Mouse (Mus musculus) frontal cortex, adult 2 months (tissue): ENCODE data around the gene Dedd. TPM values are rescaled to one million over a fixed set of nuclear protein-coding genes. Genes with fewer than 3 reads are reported as not detected.

Source experiments
- DNase-seq, 2 experiments: peaks; one replicate each; pipeline ENCODE4 v3.0.0; 2022; ENCODE audit warnings: low spot score in 1 of 2; ENCODE audit errors: extremely low spot score in 1 of 2
- polyA plus RNA-seq: library from polyadenylated mRNA; depleted of rRNA; stranded (reverse); fragments of >200 nt; gene quantifications from 2 replicates; pipeline ENCODE4 v1.2.3, GENCODE M21; 2012

The Dedd gene
- polyA plus RNA-seq, 1 experiment: 58.1 TPM

DNA sequence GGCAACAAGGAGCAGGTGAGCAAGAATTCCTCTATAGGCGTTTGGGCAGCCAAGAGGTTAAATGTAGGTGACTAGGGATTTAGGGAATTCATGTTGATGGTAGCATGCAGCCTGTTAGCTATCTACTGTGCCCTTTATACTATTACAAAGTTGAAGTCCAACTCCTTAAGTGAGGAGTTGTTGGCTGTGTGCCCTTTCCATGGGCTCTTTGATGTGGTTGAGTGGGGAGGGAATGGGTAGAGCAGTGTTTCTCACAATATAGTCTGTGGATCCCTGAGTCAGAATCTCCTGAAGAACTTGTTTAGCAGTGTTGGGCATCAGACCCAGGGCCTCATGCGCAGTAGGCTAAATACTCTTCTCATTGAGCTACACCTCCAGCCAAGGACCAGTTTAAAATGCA is 27.9 kb downstream of the Dedd start:
- no peak for DNase-seq

GRCm38 (mm10) chr1:171358421-171358820 is 29.5 kb downstream of the Dedd start:
- DNase-seq: peak in 1 of 2 experiments; percentile 64

- peak in 1 of 2 experiments; percentile 43 for DNase-seq
These were observed 31.3 kb downstream of the Dedd start for GRCm38 (mm10) chr1:171360253-171360652.

- peak; percentile 94 to 95 for DNase-seq
These were observed 31.7 kb downstream of the Dedd start, which contains the start of gene Klhdc9 for GRCm38 (mm10) chr1:171360656-171361055. Gene Klhdc9, minus strand, starts transcription at chr1:171360798.

- DNase-seq: peak in 1 of 2 experiments; percentile 88
These were observed 32.5 kb downstream of the Dedd start for GRCm38 (mm10) chr1:171361106-171362103.

- DNase-seq: no peak
These were observed 37.0 kb downstream of the Dedd start for GRCm38 (mm10) chr1:171365934-171366333.

GRCm38 (mm10) chr1:171369845-171370556 is 41.1 kb downstream of the Dedd start, which contains the start of gene Nectin4:
Gene Nectin4, plus strand, starts transcription at chr1:171370099.
- no peak for DNase-seq

DNA sequence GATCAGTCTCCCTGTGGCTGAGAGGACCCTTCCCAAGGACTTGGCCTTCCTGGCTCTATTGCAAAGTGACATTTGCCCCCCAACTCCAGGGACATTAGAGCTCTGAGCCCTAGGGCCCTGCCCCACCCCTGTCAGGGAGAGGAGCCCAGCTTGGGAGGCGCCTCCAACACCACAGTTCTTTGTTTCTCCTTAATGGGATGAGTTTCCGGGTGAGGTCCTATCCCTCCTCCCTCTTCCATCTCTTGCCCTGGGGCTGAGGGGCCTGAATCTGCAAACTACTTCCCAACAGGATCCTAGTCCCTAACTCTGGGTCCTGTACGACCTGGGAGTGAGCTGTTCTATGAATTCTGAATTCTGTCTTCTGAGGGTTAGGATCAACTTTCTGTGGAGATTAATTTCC is 43.9 kb downstream of the Dedd start:
- DNase-seq: no peak

GRCm38 (mm10) chr1:171373946-171374345 is 45.0 kb downstream of the Dedd start:
- no peak for DNase-seq

DNA sequence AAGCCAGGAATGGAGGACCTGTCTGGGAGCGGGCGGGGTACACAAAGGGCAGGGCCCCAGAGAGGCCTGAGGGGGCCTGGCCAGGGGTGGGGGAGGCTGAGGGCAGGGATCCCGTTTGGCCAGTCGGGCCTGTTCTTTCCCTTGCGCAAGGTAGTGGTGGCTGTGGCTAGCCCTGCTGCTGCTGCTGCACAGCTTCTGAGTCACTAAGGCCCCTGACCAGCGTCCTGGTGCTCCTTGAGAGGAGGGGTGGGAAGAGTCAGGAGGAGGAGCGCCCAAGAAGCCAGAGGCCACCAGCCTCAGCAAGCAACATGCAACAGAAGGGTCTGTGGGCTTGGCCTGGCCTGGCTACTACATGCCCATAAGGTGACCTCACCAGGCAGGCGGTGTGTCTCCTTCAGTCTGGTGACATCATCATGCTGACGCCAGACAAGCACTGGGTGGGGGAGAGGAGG is 46.7 kb downstream of the Dedd start:
- DNase-seq: no peak

- no peak for DNase-seq
These were observed 49.4 kb downstream of the Dedd start for GRCm38 (mm10) chr1:171378298-171378697.

GRCm38 (mm10) chr1:171379935-171380599 is 51.1 kb downstream of the Dedd start:
- peak in 1 of 2 experiments; percentile 84 for DNase-seq

- DNase-seq: no peak
These were observed 53.2 kb downstream of the Dedd start for GRCm38 (mm10) chr1:171382096-171382620.

DNA sequence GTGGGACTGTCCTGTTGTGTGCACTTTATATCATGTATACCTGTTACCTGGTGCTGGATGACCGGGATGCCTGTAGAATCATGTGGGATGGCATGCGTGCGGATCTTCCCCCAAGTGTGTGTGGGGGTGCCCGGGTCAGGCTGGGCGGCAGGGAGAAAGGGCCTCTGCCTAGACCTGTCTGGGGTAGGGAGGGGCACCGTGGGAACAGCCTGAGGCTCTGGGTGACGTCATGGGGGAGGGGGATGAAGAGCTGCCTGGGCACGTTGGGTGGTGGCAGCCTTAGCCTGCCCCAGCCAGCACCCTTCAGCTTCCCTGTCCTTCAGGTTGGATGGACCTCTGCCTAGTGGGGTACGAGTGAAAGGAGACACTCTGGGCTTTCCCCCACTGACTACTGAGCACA is 55.4 kb downstream of the Dedd start:
- DNase-seq: no peak

GRCm38 (mm10) chr1:171385171-171385570 is 56.2 kb downstream of the Dedd start:
- DNase-seq: no peak

- no peak for DNase-seq
These were observed 58.2 kb downstream of the Dedd start for GRCm38 (mm10) chr1:171387099-171387498.

- no peak for DNase-seq
These were observed 59.6 kb downstream of the Dedd start, which contains the start of gene Arhgap30 for GRCm38 (mm10) chr1:171388376-171389102. Gene Arhgap30, plus strand, starts transcription at chr1:171388954.

DNA sequence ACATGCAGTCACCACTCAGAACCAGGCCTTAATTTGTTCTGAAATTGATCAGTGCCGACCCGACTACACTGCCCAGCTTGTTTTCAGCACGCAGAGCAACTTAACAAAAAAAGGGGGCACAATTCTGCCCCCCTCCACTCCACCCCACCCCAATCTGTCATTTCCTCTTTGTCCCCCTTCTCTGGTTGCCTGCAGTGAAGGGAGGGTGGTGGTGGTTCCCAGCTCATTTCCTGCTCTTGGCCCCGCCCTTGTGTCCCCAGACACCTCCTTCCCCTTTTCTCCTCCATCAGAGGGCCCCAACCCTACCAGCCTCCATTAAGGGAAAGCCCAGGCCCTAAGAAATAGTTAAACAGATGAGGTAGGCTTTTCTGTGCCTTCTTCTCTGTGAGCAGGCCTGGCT is 61.2 kb downstream of the Dedd start:
- no peak for DNase-seq
